Mouse (Mus musculus) ES-Bruce4 (cell line): ENCODE data around the gene Ffar2. TPM values are rescaled to one million over a fixed set of nuclear protein-coding genes. Genes with fewer than 3 reads are reported as not detected.

ENCODE experiments used
- H3K27ac ChIP-seq: 2 replicates; pipeline ENCODE4 v1.5.1; 2012; ENCODE audit warnings: low read length, inconsistent platforms; ENCODE audit not compliant: insufficient read depth
- H3K27me3 ChIP-seq: 2 replicates; pipeline ENCODE4 v1.6.1; 2012; ENCODE audit warnings: mild to moderate bottlenecking, low read length, inconsistent platforms; ENCODE audit not compliant: control insufficient read depth, poor library complexity, insufficient read depth, severe bottlenecking
- H3K36me3 ChIP-seq: 2 replicates; pipeline ENCODE4 v1.6.1; 2012; ENCODE audit warnings: inconsistent platforms, mild to moderate bottlenecking, low read length, moderate library complexity; ENCODE audit not compliant: control insufficient read depth, poor library complexity, insufficient read depth, severe bottlenecking
- H3K4me1 ChIP-seq: one replicate; pipeline ENCODE4 v1.8.1; 2011; ENCODE audit warnings: low read length; ENCODE audit not compliant: control insufficient read depth, insufficient read depth
- H3K4me3 ChIP-seq: 2 replicates; pipeline ENCODE4 v1.5.1; 2011; ENCODE audit warnings: low read depth, mild to moderate bottlenecking, low read length
- H3K9ac ChIP-seq: 2 replicates; pipeline ENCODE4 v1.6.1; 2012; ENCODE audit warnings: low read depth, mild to moderate bottlenecking, inconsistent platforms; ENCODE audit not compliant: poor library complexity, severe bottlenecking
- H3K9me3 ChIP-seq: replicated peaks from 2 replicates; pipeline ENCODE4 v1.6.1; 2012; ENCODE audit warnings: mild to moderate bottlenecking, low read length, inconsistent platforms; ENCODE audit not compliant: control insufficient read depth, poor library complexity, insufficient read depth, severe bottlenecking
- CTCF ChIP-seq: IDR thresholded peaks from one replicate; pipeline ENCODE4 v1.8.1; 2011; ENCODE audit warnings: low read depth, low read length
- EP300 ChIP-seq: IDR thresholded peaks from 2 replicates; pipeline ENCODE4 v1.6.1; 2011; ENCODE audit warnings: low read depth, low read length; ENCODE audit not compliant: insufficient read depth
- POLR2A ChIP-seq: IDR thresholded peaks from one replicate; pipeline ENCODE4 v1.8.1; 2011; ENCODE audit warnings: low read length; ENCODE audit not compliant: insufficient read depth
- polyA plus RNA-seq: library from polyadenylated mRNA; stranded (reverse); fragments of >200 nt; gene quantifications from 2 replicates; pipeline ENCODE4 v1.2.4, GENCODE M21; 2011; ENCODE audit warnings: low read depth; ENCODE audit not compliant: missing spikeins, insufficient read depth, insufficient read length

Gene Ffar2
- polyA plus RNA-seq, 1 experiment, result not detected

GRCm38 (mm10) chr7:30777911-30778310 is 45.7 kb downstream of the Ffar2 start:
- Histone ChIP-seq H3K4me3 (no peak overlapping the region), H3K27ac (no peak overlapping the region), H3K36me3 (no peaks in the 10 kb centered on the region), H3K9ac (no peak overlapping the region), H3K27me3 (no peaks in the 10 kb centered on the region), H3K9me3 (no peaks in the 10 kb centered on the region), H3K4me1 (no peaks in the 10 kb centered on the region)
- TF ChIP-seq EP300, result no peak
- no peak for TF ChIP-seq POLR2A
- no peak for TF ChIP-seq CTCF

GRCm38 (mm10) chr7:30777081-30777579 is 46.4 kb downstream of the Ffar2 start:
- no peak for TF ChIP-seq EP300
- peak; percentile 43 for TF ChIP-seq CTCF
- TF ChIP-seq POLR2A, result no peak
- Histone ChIP-seq H3K27me3 (no peaks in the 10 kb centered on the region), H3K27ac (no peak overlapping the region), H3K4me3 (no peak overlapping the region), H3K4me1 (no peaks in the 10 kb centered on the region), H3K36me3 (no peaks in the 10 kb centered on the region), H3K9ac (no peak overlapping the region), H3K9me3 (no peaks in the 10 kb centered on the region)

GRCm38 (mm10) chr7:30776104-30776503 is 47.5 kb downstream of the Ffar2 start:
- Histone ChIP-seq H3K27me3 (no peaks in the 10 kb centered on the region), H3K9me3 (no peaks in the 10 kb centered on the region), H3K4me1 (no peaks in the 10 kb centered on the region), H3K4me3 (no peak overlapping the region), H3K27ac (no peak overlapping the region), H3K9ac (no peak overlapping the region), H3K36me3 (no peaks in the 10 kb centered on the region)
- TF ChIP-seq CTCF (no peak), EP300 (no peak)

- Histone ChIP-seq H3K4me3 (no peak overlapping the region), H3K4me1 (peaks cover 4% of the 10 kb centered on the region), H3K9ac (no peak overlapping the region), H3K36me3 (no peaks in the 10 kb centered on the region), H3K27ac (no peak overlapping the region), H3K9me3 (no peaks in the 10 kb centered on the region), H3K27me3 (no peaks in the 10 kb centered on the region)
- TF ChIP-seq POLR2A (no peak), CTCF (no peak), EP300 (no peak)
Observed at GRCm38 (mm10) chr7:30769236-30769635, 54.3 kb downstream of the Ffar2 start.

Other genes starting within 250 kb of the Ffar2 start
- gene Kmt2b, start 235.0 kb downstream of the Ffar2 start, polyA plus RNA-seq, result 70.2 and 81.4 TPM in 2 replicates
- gene Zbtb32, start 224.9 kb downstream of the Ffar2 start, polyA plus RNA-seq, result 20.3 and 22.7 TPM in 2 replicates
- 2.5 and 2.8 TPM in 2 replicates for gene Upk1a, start 210.9 kb downstream of the Ffar2 start, polyA plus RNA-seq
- 540 and 569 TPM in 2 replicates for gene Cox6b1, start 197.6 kb downstream of the Ffar2 start, polyA plus RNA-seq
- gene Etv2, start 187.9 kb downstream of the Ffar2 start, polyA plus RNA-seq, result 2.8 and 3.3 TPM in 2 replicates
- gene Rbm42, start 173.5 kb downstream of the Ffar2 start, polyA plus RNA-seq, result 42.3 and 47.0 TPM in 2 replicates
- gene Haus5, start 158.8 kb downstream of the Ffar2 start, polyA plus RNA-seq, result 16.9 and 17.8 TPM in 2 replicates
- gene Pmis2, start 152.2 kb downstream of the Ffar2 start, polyA plus RNA-seq, result not detected in 2 replicates
- not detected in 2 replicates for gene 2200002J24Rik, start 124.8 kb downstream of the Ffar2 start, polyA plus RNA-seq
- 1.4 and 1.6 TPM in 2 replicates for gene Atp4a, start 111.6 kb downstream of the Ffar2 start, polyA plus RNA-seq
- gene Tmem147, start 94.2 kb downstream of the Ffar2 start, polyA plus RNA-seq, result 66.7 and 75.8 TPM in 2 replicates
- gene Gapdhs, start 80.1 kb downstream of the Ffar2 start, polyA plus RNA-seq, result not detected in 2 replicates
- 12.4 and 14.6 TPM in 2 replicates for gene Sbsn, start 72.3 kb downstream of the Ffar2 start, polyA plus RNA-seq
- 0.70 and 0.99 TPM in 2 replicates for gene Dmkn, start 60.0 kb downstream of the Ffar2 start, polyA plus RNA-seq
- gene Krtdap, start 35.9 kb downstream of the Ffar2 start, polyA plus RNA-seq, result 5.0 and 9.1 TPM in 2 replicates
- not detected in 2 replicates for gene Ffar3, start 32.4 kb upstream of the Ffar2 start, polyA plus RNA-seq
- gene Ffar1, start 37.8 kb upstream of the Ffar2 start, polyA plus RNA-seq, result not detected in 2 replicates
- gene Cd22, start 56.6 kb upstream of the Ffar2 start, polyA plus RNA-seq, result not detected in 2 replicates
- gene Mag, start 91.1 kb upstream of the Ffar2 start, polyA plus RNA-seq, result 0.85 TPM in 1 of 2 replicates, not detected in the other
- not detected in 2 replicates for gene Hamp2, start 100.9 kb upstream of the Ffar2 start, polyA plus RNA-seq
- not detected in 2 replicates for gene Hamp, start 120.3 kb upstream of the Ffar2 start, polyA plus RNA-seq
- 62.7 and 71.4 TPM in 2 replicates for gene Usf2, start 133.0 kb upstream of the Ffar2 start, polyA plus RNA-seq
- 39.1 and 42.9 TPM in 2 replicates for gene Lsr, start 149.7 kb upstream of the Ffar2 start, polyA plus RNA-seq
- gene Fam187b, start 150.0 kb upstream of the Ffar2 start, polyA plus RNA-seq, result 3.4 and 3.5 TPM in 2 replicates
- 4.9 and 6.0 TPM in 2 replicates for gene Fxyd5, start 218.7 kb upstream of the Ffar2 start, polyA plus RNA-seq
- not detected in 2 replicates for gene Fxyd7, start 227.7 kb upstream of the Ffar2 start, polyA plus RNA-seq
- gene Fxyd1, start 233.4 kb upstream of the Ffar2 start, polyA plus RNA-seq, result 2.1 TPM in 2 replicates
- 0.88 TPM in 1 of 2 replicates, not detected in the other for gene Lgi4, start 235.6 kb upstream of the Ffar2 start, polyA plus RNA-seq